Comparison of ENCODE assay signal across 8 mouse cellular contexts in genomic region chr17:62784274-62785171, GRCm38 (mm10).
A peak's percentile ranks its signal among the peaks of the same experiment; 100 is the strongest.
DNase-seq lines count a peak whose midpoint lies in the region; ATAC-seq and TF ChIP-seq lines count a peak whose summit lies in the region.

No protein-coding gene starts in this region.

- no peak for TF ChIP-seq CTCF in lung, embryonic 14.5 days (IDR thresholded peaks at IDR 0.05; ENCODE audit: low read depth)
- no peak for TF ChIP-seq CTCF in midbrain, postnatal 0 days (IDR thresholded peaks at IDR 0.05)

- peak; percentile 16 for ATAC-seq in lung, embryonic 14.5 days (ENCODE audit: insufficient read depth)
- ATAC-seq in midbrain, postnatal 0 days (ENCODE audit: low FRiP score) = peak; percentile 41; the same call in 1 of the 2 replicates

- H3K9ac ChIP-seq in lung, embryonic 14.5 days = no peak overlapping the region
- peak overlapping the region; percentile 19; the same call in 1 of the 2 replicates for H3K9ac ChIP-seq in midbrain, postnatal 0 days (replicated peaks; ENCODE audit: low read length, poor library complexity, severe bottlenecking)

- H3K9me3 ChIP-seq in lung, embryonic 14.5 days (ENCODE audit: low read depth, low read length) = no peaks in the 10 kb centered on the region
- H3K9me3 ChIP-seq in midbrain, postnatal 0 days (ENCODE audit: low read length) = no peaks in the 10 kb centered on the region

- peaks cover 11% of the 10 kb centered on the region for H3K4me1 ChIP-seq in lung, embryonic 14.5 days (ENCODE audit: insufficient read depth)
- H3K4me1 ChIP-seq in midbrain, postnatal 0 days (ENCODE audit: insufficient read depth, low read length) = peaks cover under 1% of the 10 kb centered on the region

- no peaks in the 10 kb centered on the region for H3K27me3 ChIP-seq in lung, embryonic 14.5 days (ENCODE audit: insufficient read depth, low read length)
- no peaks in the 10 kb centered on the region for H3K27me3 ChIP-seq in midbrain, postnatal 0 days (ENCODE audit: insufficient read depth, low read length)

- H3K36me3 ChIP-seq in lung, embryonic 14.5 days (ENCODE audit: insufficient read depth) = no peaks in the 10 kb centered on the region
- no peaks in the 10 kb centered on the region for H3K36me3 ChIP-seq in midbrain, postnatal 0 days (ENCODE audit: insufficient read depth, low read length)

- peak; percentile 50 for DNase-seq in lung, embryonic 14.5 days
- DNase-seq in lung, postnatal 25 days (ENCODE audit: low spot score) = no peak
- DNase-seq in forelimb bud, embryonic 11.5 days (ENCODE audit: low read depth, low spot score) = peak; percentile 37
- DNase-seq in kidney, postnatal 25 days = peak; percentile 16 to 47
- DNase-seq in midbrain, postnatal 0 days (ENCODE audit: low spot score) = peak; percentile 19
- no peak for DNase-seq in thymus, postnatal 25 days
- DNase-seq in ovary, adult 18-20 months (ENCODE audit: low spot score) = no peak
- DNase-seq in layer of hippocampus, adult 9-11 months = no peak

- no peak overlapping the region for H3K4me3 ChIP-seq in lung, embryonic 14.5 days (ENCODE audit: low read depth, low read length)
- H3K4me3 ChIP-seq in midbrain, postnatal 0 days (ENCODE audit: low read depth, low read length) = peak overlapping the region; percentile 30

- H3K27ac ChIP-seq in lung, embryonic 14.5 days (ENCODE audit: low read depth) = peak overlapping the region; percentile 87; the same call in 1 of the 2 replicates
- H3K27ac ChIP-seq in midbrain, postnatal 0 days (ENCODE audit: low read depth, low read length) = no peak overlapping the region

- peak overlapping the region; percentile 48 for H3K4me2 ChIP-seq in lung, embryonic 14.5 days
- H3K4me2 ChIP-seq in midbrain, postnatal 0 days (ENCODE audit: low read depth, low read length, poor library complexity, severe bottlenecking) = peak overlapping the region; percentile 45

- 32% methylated on average over 27 of the region's 27 CpGs for WGBS in lung, embryonic 14.5 days
- WGBS in midbrain, postnatal 0 days = 16% methylated on average over 27 of the region's 27 CpGs

Comparison
In these comparisons a context has a peak if more than half of its experiments do, and no peak if none do; other contexts are left out.
1. DNase-seq: peak in lung, embryonic 14.5 days (single experiment), forelimb bud, embryonic 11.5 days (single experiment), kidney, postnatal 25 days (2 of 2) and midbrain, postnatal 0 days (single experiment); none in lung, postnatal 25 days (single experiment), thymus, postnatal 25 days (single experiment), ovary, adult 18-20 months (single experiment) and layer of hippocampus, adult 9-11 months (single experiment).